Mouse (Mus musculus) bone marrow macrophage, adult 2 months (primary cell): Measurements from ENCODE around the gene Fasn.

Source experiments
- CTCF ChIP-seq: IDR thresholded peaks from 2 replicates; pipeline ENCODE4 v1.5.1; 2012; ENCODE audit warnings: low read depth, mild to moderate bottlenecking, low read length, moderate library complexity
- POLR2A ChIP-seq: IDR thresholded peaks from 2 replicates; pipeline ENCODE4 v1.6.1; 2012; ENCODE audit warnings: mild to moderate bottlenecking, low read depth, low read length, borderline replicate concordance

DNA sequence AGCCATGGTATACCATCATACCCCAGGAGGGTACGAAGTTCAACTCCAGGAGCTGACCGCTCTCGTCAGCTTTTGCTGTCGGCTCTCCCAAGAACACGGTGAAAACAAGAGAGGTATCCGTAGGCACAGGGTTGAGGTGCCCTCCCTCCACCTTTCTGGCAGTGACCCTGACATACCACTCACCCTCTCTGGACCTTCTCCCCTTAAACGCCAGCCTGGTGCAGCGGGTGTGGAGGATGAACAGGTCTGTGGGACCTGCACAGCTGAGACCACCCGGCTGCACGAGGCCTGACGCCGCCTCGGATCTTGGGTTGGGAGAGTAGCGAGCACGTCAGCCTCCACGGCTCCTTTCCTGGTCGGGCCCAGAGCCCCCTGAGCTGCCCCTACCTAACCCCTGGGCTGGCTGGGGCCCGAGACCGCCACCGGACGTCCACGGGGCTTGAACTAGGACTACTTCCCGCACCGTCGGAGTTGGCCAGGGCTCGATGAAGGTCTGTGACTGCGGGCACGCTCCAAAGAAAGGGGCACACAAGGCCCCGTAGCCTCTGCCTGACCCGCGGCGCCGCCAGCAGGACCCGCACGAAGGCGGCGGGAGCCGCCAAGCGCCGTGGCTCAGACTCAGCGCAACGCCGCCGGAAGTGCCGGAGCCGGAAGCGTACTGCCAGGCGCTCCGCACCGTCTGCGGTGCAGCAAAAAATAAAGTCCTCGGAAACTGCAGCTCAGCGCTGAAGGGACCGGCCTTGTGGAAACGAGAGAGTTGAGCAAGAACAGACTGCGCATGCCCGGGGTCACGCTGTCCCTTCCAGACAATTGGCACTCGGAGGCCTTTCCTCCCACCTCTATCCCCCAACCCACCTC lies 28.4 kb downstream of the Fasn start, which contains the start of gene Dus1l:
- no peak for TF ChIP-seq CTCF
- TF ChIP-seq POLR2A: no peak
